Mouse (Mus musculus) c-Kit-negative CD71-positive TER-119-positive erythroid progenitor cells, embryonic 14.5 days (primary cell): ENCODE data around the gene Vmn1r139.
"Not testable (repeated sequence)": the region's sequence is repeated elsewhere in the genome, so short reads cannot be mapped to it uniquely, and the experiment has no call there.

Experiments used
- DNase-seq: peaks from one replicate; pipeline ENCODE4 v3.0.0-alpha.2; 2013; ENCODE audit warnings: low read depth, low spot score

The Vmn1r139 gene

GRCm38 (mm10) chr7:22068757-22069156 lies at the start of gene Vmn1r139:
TSS of gene Vmn1r139 (plus strand) at chr7:22069057.
- DNase-seq = not testable (repeated sequence)

- DNase-seq = not testable (repeated sequence)
Observed at GRCm38 (mm10) chr7:22028797-22029196, 40.1 kb upstream of the Vmn1r139 start, which contains the start of gene Vmn1r138. TSS of gene Vmn1r138 (minus strand) at chr7:22028897.

- DNase-seq = not testable (repeated sequence)
Observed at GRCm38 (mm10) chr7:22056205-22056604, 12.7 kb upstream of the Vmn1r139 start, which contains the start of gene Gm6176. TSS of gene Gm6176 (minus strand) at chr7:22056305.

GRCm38 (mm10) chr7:22118145-22118544 lies 49.3 kb downstream of the Vmn1r139 start, which contains the start of gene Gm16451:
TSS of gene Gm16451 (minus strand) at chr7:22118245.
- not testable (repeated sequence) for DNase-seq

GRCm38 (mm10) chr7:22134641-22135040 lies 65.8 kb downstream of the Vmn1r139 start, which contains the start of gene Gm10666:
TSS of gene Gm10666 (minus strand) at chr7:22134741.
- not testable (repeated sequence) for DNase-seq
